Mouse (Mus musculus) liver, embryonic 14.5 days (tissue): Measurements from ENCODE around the gene Slc25a48. TPM values are rescaled to one million over a fixed set of nuclear protein-coding genes. Genes with fewer than 3 reads are reported as not detected.

Source experiments
- ATAC-seq: fragments of 200-750 bp; cut with Nextera tagmentation; 2 replicates; pipeline ENCODE4 v1.8.0; 2017; ENCODE audit warnings: moderate number of reproducible peaks, mild to moderate bottlenecking, moderate library complexity; ENCODE audit not compliant: insufficient read depth
- DNase-seq, 3 experiments: peaks; one replicate each; pipeline ENCODE4 v3.0.0-alpha.2; 2012 to 2013; ENCODE audit warnings: low read depth in 3 of 3, low spot score in 3 of 3
- H3K27ac ChIP-seq: fragments of 300-500 bp; sonication (generic); 2 replicates; pipeline ENCODE4 v1.5.1; 2014; ENCODE audit warnings: moderate library complexity, mild to moderate bottlenecking, control low read depth, inconsistent platforms
- H3K27me3 ChIP-seq: fragments of 300-500 bp; sonication (generic); 2 replicates; pipeline ENCODE4 v1.6.1; 2014; ENCODE audit warnings: mild to moderate bottlenecking, low read length, moderate library complexity; ENCODE audit not compliant: control insufficient read depth, insufficient read depth
- H3K36me3 ChIP-seq: fragments of 300-500 bp; sonication (generic); replicated peaks from 2 replicates; pipeline ENCODE4 v1.6.1; 2014; ENCODE audit warnings: low read depth; ENCODE audit not compliant: control insufficient read depth, insufficient read depth
- H3K4me1 ChIP-seq, 2 experiments: fragments of 200-500 bp in 1 of 2; fragments of 300-500 bp in 1 of 2; sonication (generic) in 1 of 2; replicated peaks; 2 replicates each; pipeline ENCODE4 v1.6.1; 2012 to 2014; ENCODE audit warnings: antibody characterized with exemption in 1 of 2, inconsistent platforms in 1 of 2, low read length in 1 of 2; ENCODE audit not compliant: control insufficient read depth in 2 of 2, insufficient read depth in 2 of 2
- H3K4me2 ChIP-seq: fragments of 300-500 bp; sonication (generic); 2 replicates; pipeline ENCODE4 v1.6.1; 2014; ENCODE audit warnings: low read depth, mild to moderate bottlenecking, control low read depth, moderate library complexity
- H3K4me3 ChIP-seq, 2 experiments: fragments of 200-500 bp in 1 of 2; fragments of 300-500 bp in 1 of 2; sonication (generic) in 1 of 2; 2 replicates each; pipeline ENCODE4 v1.5.1; 2012 to 2014; ENCODE audit warnings: low read depth in 2 of 2, low read length in 2 of 2, mild to moderate bottlenecking in 2 of 2, control low read depth in 1 of 2, inconsistent platforms in 1 of 2, moderate library complexity in 1 of 2; ENCODE audit not compliant: insufficient read depth in 1 of 2
- H3K9ac ChIP-seq: fragments of 300-500 bp; sonication (generic); replicated peaks from 2 replicates; pipeline ENCODE4 v1.6.1; 2014; ENCODE audit warnings: mild to moderate bottlenecking, control low read depth, moderate library complexity
- H3K9me3 ChIP-seq: fragments of 300-500 bp; sonication (generic); 2 replicates; pipeline ENCODE4 v1.6.1; 2016; ENCODE audit warnings: low read length, mixed read lengths; ENCODE audit not compliant: control insufficient read depth
- CTCF ChIP-seq: IDR thresholded peaks from 2 replicates; pipeline ENCODE4 v1.5.1; 2016; ENCODE audit warnings: antibody characterized with exemption, low read depth, control low read depth
- EP300 ChIP-seq: IDR thresholded peaks from 2 replicates; pipeline ENCODE4 v1.6.1; 2016; ENCODE audit warnings: antibody characterized with exemption, low read depth
- WGBS: fragments of 180-500 bp; shearing (Covaris S2); extraction: QIAGEN DNeasy Blood & Tissue Kit; methylation state at CpG from one replicate; pipeline ENCODE4 v1.1.7; 2014; ENCODE audit not compliant: insufficient replicate concordance; 5-methylcytosine and 5-hydroxymethylcytosine counted together
- polyA plus RNA-seq, 2 experiments: library from polyadenylated mRNA; depleted of rRNA in 1 of 2; stranded (reverse) in 1 of 2; unstranded in 1 of 2; fragments of >200 nt; fragmentation: Nextera tagmentation in 1 of 2; extraction: Ambion mirVana in 1 of 2; gene quantifications; 2 replicates each; pipeline versions ENCODE4 v1.2.1 to v1.2.3; 2012 to 2014

The Slc25a48 gene
- polyA plus RNA-seq, 2 experiments, result 0.63 to 0.67 TPM

DNA sequence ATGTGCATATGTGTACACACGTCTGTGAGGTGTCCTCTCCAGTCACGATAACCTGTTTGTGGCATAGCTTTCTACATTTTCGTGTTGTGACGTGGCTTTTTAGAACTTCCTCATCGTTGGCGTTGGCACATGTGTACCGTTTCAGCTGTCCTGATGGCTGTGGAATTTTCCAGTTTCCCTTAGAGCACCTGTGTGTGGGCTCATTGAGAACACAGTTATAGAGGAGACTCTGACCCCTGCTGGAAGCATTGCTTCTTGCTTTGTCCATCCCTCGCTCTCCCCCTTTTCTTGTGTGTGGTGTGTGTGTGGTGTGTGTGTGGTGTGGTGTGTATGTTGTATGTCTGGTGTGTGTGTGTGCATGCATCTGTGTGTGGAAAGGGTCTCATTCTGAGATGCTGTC, 11.9 kb downstream of the Slc25a48 start:
- H3K27me3 ChIP-seq, result no peaks in the 10 kb centered on the region
- H3K36me3 ChIP-seq, result no peaks in the 10 kb centered on the region
- H3K4me1 ChIP-seq, result no peaks in the 10 kb centered on the region
- TF ChIP-seq EP300 (no peak), CTCF (no peak)
- WGBS, result 60% methylated on average over 8 of the region's 8 CpGs
- no peaks in the 10 kb centered on the region for H3K9me3 ChIP-seq
- no peak overlapping the region for H3K4me2 ChIP-seq
- ATAC-seq (no peak), DNase-seq (no peak)
- H3K4me3 ChIP-seq, result no peak overlapping the region
- no peak overlapping the region for H3K27ac ChIP-seq
- no peak overlapping the region for H3K9ac ChIP-seq

DNA sequence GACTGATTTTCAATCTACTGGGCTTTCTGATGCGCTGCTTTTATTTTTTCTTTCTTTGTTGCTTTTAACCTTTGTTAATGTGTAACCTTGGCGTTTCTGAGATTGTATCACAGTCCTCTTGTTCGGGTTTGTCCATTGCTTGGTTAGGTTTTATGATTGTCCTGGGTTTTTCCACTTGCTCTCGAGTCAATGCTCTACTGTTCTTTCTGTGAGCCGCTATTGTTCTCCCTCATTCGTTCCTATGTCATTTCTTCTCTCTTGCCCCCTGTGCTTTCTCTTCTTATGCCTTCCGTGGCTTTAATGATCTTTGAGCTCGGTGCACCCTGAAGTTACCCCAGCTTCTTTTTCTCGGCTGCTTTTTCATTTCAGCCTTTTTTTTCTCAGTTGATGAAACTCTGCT, 19.8 kb downstream of the Slc25a48 start:
- Histone ChIP-seq H3K4me1 (no peaks in the 10 kb centered on the region), H3K9me3 (no peaks in the 10 kb centered on the region), H3K4me2 (no peak overlapping the region; the same call in 1 of the 2 replicates), H3K9ac (no peak overlapping the region), H3K36me3 (no peaks in the 10 kb centered on the region), H3K4me3 (no peak overlapping the region), H3K27me3 (no peaks in the 10 kb centered on the region), H3K27ac (no peak overlapping the region)
- no peak for ATAC-seq
- 50% methylated on average over 9 of the region's 9 CpGs for WGBS
- no peak for DNase-seq
- no peak for TF ChIP-seq EP300
- TF ChIP-seq CTCF, result no peak

DNA sequence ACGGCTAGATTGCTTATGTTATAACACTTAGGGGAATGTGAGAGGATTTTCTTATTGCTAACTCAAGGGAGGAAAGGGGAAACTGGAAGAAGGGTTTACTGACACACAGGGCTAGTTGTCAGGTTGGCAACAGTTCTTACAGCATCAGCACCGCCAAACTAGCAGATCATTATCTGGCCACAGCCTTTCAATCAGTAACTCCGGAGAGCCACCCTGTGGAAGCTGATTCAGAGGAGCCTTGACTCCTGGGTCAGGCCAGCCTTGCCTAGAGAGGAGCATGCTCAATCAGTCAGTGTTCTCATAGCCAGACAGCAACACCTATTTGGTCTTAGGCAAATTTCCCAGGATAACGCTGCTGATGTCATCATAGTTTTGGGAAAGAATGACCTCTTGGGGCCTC, 23.3 kb downstream of the Slc25a48 start:
- Histone ChIP-seq H3K9me3 (no peaks in the 10 kb centered on the region), H3K4me1 (no peaks in the 10 kb centered on the region), H3K27ac (no peak overlapping the region), H3K27me3 (no peaks in the 10 kb centered on the region), H3K4me2 (no peak overlapping the region), H3K9ac (no peak overlapping the region), H3K4me3 (no peak overlapping the region), H3K36me3 (no peaks in the 10 kb centered on the region)
- DNase-seq (no peak), ATAC-seq (no peak)
- WGBS, result 40% methylated on average over 4 of the region's 4 CpGs
- no peak for TF ChIP-seq CTCF
- TF ChIP-seq EP300, result no peak

DNA sequence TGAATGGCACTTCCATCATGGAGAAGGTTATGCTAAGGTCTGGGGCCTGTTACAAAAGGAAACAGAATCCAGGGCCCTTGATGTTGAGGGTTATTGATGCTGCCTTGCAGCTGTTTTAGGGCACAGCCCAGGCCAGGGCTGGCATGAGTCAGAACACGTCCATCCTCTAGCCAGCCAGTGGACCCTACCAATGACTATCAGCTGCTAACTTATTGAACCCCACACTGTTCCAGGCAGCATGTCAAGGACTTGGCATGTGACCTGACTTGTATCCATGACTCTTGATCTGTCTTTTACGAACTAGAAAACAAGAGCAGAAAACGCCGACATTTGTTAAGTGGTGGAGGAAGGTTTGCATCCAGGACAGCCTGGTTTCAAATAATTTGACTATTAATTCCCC, 24.6 kb downstream of the Slc25a48 start:
- Histone ChIP-seq H3K27ac (no peak overlapping the region), H3K9ac (no peak overlapping the region), H3K4me3 (no peak overlapping the region), H3K27me3 (no peaks in the 10 kb centered on the region), H3K36me3 (no peaks in the 10 kb centered on the region), H3K9me3 (no peaks in the 10 kb centered on the region), H3K4me2 (no peak overlapping the region), H3K4me1 (no peaks in the 10 kb centered on the region)
- 54% methylated on average over 4 of the region's 4 CpGs for WGBS
- ATAC-seq, result no peak
- TF ChIP-seq CTCF (no peak), EP300 (no peak)
- no peak for DNase-seq

DNA sequence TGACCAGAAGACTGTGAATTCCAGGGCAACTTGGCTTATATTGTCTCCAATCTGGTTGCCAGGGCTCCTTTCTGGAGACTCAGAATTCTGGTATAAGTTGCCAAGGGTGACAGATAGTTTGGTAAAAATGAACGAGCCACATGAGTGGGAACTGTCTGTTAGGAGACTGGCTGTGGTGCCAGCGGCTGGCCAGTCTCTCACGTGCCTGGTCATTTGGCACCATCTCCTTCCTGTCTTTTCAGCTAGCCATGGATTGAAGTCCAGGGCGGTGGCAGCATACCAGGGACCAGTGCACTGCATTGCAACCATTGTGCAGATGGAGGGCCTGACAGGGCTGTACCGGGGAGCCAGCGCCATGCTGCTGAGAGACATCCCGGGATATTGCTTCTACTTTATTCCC, 25.1 kb downstream of the Slc25a48 start:
- ATAC-seq (no peak), DNase-seq (no peak)
- H3K27me3 ChIP-seq, result no peaks in the 10 kb centered on the region
- H3K9ac ChIP-seq, result no peak overlapping the region
- no peak for TF ChIP-seq EP300
- TF ChIP-seq CTCF, result no peak
- no peaks in the 10 kb centered on the region for H3K9me3 ChIP-seq
- H3K36me3 ChIP-seq, result no peaks in the 10 kb centered on the region
- WGBS, result 61% methylated on average over 7 of the region's 7 CpGs
- no peaks in the 10 kb centered on the region for H3K4me1 ChIP-seq
- no peak overlapping the region for H3K27ac ChIP-seq
- no peak overlapping the region for H3K4me2 ChIP-seq
- no peak overlapping the region for H3K4me3 ChIP-seq

DNA sequence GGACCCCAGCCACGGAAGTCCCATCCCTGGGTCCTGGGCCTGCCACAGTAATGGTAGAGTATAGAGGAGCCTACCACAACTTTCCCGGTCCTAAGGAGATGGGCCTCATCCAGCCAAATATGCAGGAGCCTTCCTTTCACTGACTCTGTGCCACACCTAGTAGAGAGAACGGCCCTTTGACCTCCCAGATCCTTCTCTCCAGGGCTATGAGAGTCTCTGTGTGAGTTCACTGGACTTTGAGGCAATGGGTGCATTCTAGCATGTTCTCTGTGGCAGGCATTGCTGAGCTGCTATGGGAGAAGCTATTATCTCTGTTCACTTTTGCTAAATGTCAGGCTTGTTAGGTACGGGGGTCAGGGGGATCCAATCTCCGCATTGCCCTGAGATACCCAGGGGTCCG, 25.6 kb downstream of the Slc25a48 start:
- H3K9ac ChIP-seq, result no peak overlapping the region
- no peaks in the 10 kb centered on the region for H3K36me3 ChIP-seq
- no peaks in the 10 kb centered on the region for H3K27me3 ChIP-seq
- no peak overlapping the region for H3K27ac ChIP-seq
- DNase-seq (no peak), ATAC-seq (no peak)
- H3K9me3 ChIP-seq, result no peaks in the 10 kb centered on the region
- no peak overlapping the region for H3K4me2 ChIP-seq
- no peak for TF ChIP-seq CTCF
- TF ChIP-seq EP300, result no peak
- H3K4me3 ChIP-seq, result no peak overlapping the region
- no peaks in the 10 kb centered on the region for H3K4me1 ChIP-seq
- WGBS, result 49% methylated on average over 6 of the region's 6 CpGs
